Mouse (Mus musculus) effector memory CD4-positive, alpha-beta T cell, adult 5 months (primary cell): ENCODE measurements around the gene Dennd4b. TPM values are rescaled to one million over a fixed set of nuclear protein-coding genes. Genes with fewer than 3 reads are reported as not detected.

Experiments
- polyA plus RNA-seq: library from polyadenylated mRNA; unstranded; fragments of 100-300 nt; shearing (Covaris generic); gene quantifications from one replicate; pipeline ENCODE4 v1.2.1, GENCODE M21; 2017

Dennd4b gene
- polyA plus RNA-seq: 34.1 TPM

GRCm38 (mm10) chr3:90265034-90265931, at the start of gene Dennd4b:
Gene Dennd4b (plus strand): TSS chr3:90265185.

GRCm38 (mm10) chr3:90231507-90232333, 33.3 kb upstream of the Dennd4b start, which contains the start of gene Jtb:
Gene Jtb (plus strand): TSS chr3:90231597.

GRCm38 (mm10) chr3:90242984-90243775, 21.8 kb upstream of the Dennd4b start, which contains the start of gene Creb3l4:
Gene Creb3l4 (minus strand): TSS chr3:90243512.

GRCm38 (mm10) chr3:90247960-90248745, 16.8 kb upstream of the Dennd4b start, which contains the start of gene Slc39a1:
Gene Slc39a1 (plus strand): TSS chr3:90248172.

GRCm38 (mm10) chr3:90253653-90254418, 11.1 kb upstream of the Dennd4b start, which contains the start of gene Crtc2:
Gene Crtc2 (plus strand): TSS chr3:90254163.

GRCm38 (mm10) chr3:90292345-90293275, 27.6 kb downstream of the Dennd4b start, which contains the start of gene Gatad2b:
Gene Gatad2b (plus strand): TSS chr3:90293178.

Other genes with a start within 250 kb of the Dennd4b start
- gene 4933434E20Rik, start 213.5 kb upstream of the Dennd4b start, polyA plus RNA-seq: 134 TPM
- 194 TPM for gene Ubap2l, start 212.6 kb upstream of the Dennd4b start, polyA plus RNA-seq
- gene Tpm3, start 192.5 kb upstream of the Dennd4b start, polyA plus RNA-seq: 866 TPM
- gene Nup210l, start 161.1 kb upstream of the Dennd4b start, polyA plus RNA-seq: 0.19 TPM
- 3,522 TPM for gene Rps27, start 51.5 kb upstream of the Dennd4b start, polyA plus RNA-seq
- gene Rab13, start 51.5 kb upstream of the Dennd4b start, polyA plus RNA-seq: 0.42 TPM
- gene Jtb, start 33.6 kb upstream of the Dennd4b start, polyA plus RNA-seq: 130 TPM
- gene Creb3l4, start 21.7 kb upstream of the Dennd4b start, polyA plus RNA-seq: not detected
- gene Slc39a1, start 17.0 kb upstream of the Dennd4b start, polyA plus RNA-seq: 1.9 TPM
- 116 TPM for gene Crtc2, start 11.0 kb upstream of the Dennd4b start, polyA plus RNA-seq
- 11.9 TPM for gene Gatad2b, start 28.0 kb downstream of the Dennd4b start, polyA plus RNA-seq
- gene Slc27a3, start 124.8 kb downstream of the Dennd4b start, polyA plus RNA-seq: not detected
- 18.6 TPM for gene Ints3, start 168.4 kb downstream of the Dennd4b start, polyA plus RNA-seq
- gene Npr1, start 200.7 kb downstream of the Dennd4b start, polyA plus RNA-seq: not detected
- 84.0 TPM for gene Ilf2, start 210.9 kb downstream of the Dennd4b start, polyA plus RNA-seq
- gene Snapin, start 225.8 kb downstream of the Dennd4b start, polyA plus RNA-seq: 56.9 TPM
- gene Chtop, start 244.3 kb downstream of the Dennd4b start, polyA plus RNA-seq: 165 TPM
- 1.1 TPM for gene S100a1, start 249.2 kb downstream of the Dennd4b start, polyA plus RNA-seq
- 123 TPM for gene S100a13, start 249.2 kb downstream of the Dennd4b start, polyA plus RNA-seq